Mouse (Mus musculus) lung, adult 18-20 months (tissue): ENCODE results near the gene Smad6.

Source experiments
- DNase-seq, 2 experiments: peaks; one replicate each; pipeline ENCODE4 v3.0.0; 2022; ENCODE audit warnings: mixed read lengths in 2 of 2

Gene Smad6

GRCm38 (mm10) chr9:63982937-63983632 is 38.8 kb downstream of the Smad6 start:
- no peak for DNase-seq

GRCm38 (mm10) chr9:63981912-63982311 is 39.9 kb downstream of the Smad6 start:
- DNase-seq = no peak

- DNase-seq = no peak
These were observed 40.5 kb downstream of the Smad6 start for GRCm38 (mm10) chr9:63981371-63981770.

- DNase-seq = no peak
These were observed 41.4 kb downstream of the Smad6 start for GRCm38 (mm10) chr9:63980179-63981086.

- no peak for DNase-seq
These were observed 42.6 kb downstream of the Smad6 start for GRCm38 (mm10) chr9:63979275-63979674.

GRCm38 (mm10) chr9:63978682-63979081 is 43.2 kb downstream of the Smad6 start:
- DNase-seq = no peak

- DNase-seq = no peak
These were observed 45.9 kb downstream of the Smad6 start for GRCm38 (mm10) chr9:63975996-63976395.

- DNase-seq = no peak
These were observed 47.4 kb downstream of the Smad6 start for GRCm38 (mm10) chr9:63974258-63975023.

- no peak for DNase-seq
These were observed 48.1 kb downstream of the Smad6 start for GRCm38 (mm10) chr9:63973662-63974190.

- no peak for DNase-seq
These were observed 49.1 kb downstream of the Smad6 start for GRCm38 (mm10) chr9:63972576-63973290.

- DNase-seq = no peak
These were observed 50.3 kb downstream of the Smad6 start for GRCm38 (mm10) chr9:63971557-63971956.

GRCm38 (mm10) chr9:63970836-63971235 is 51.0 kb downstream of the Smad6 start:
- DNase-seq = no peak

- DNase-seq = peak in 1 of 2 experiments; percentile 56
These were observed 51.5 kb downstream of the Smad6 start for GRCm38 (mm10) chr9:63970388-63970787.

GRCm38 (mm10) chr9:63969467-63969866 is 52.4 kb downstream of the Smad6 start:
- DNase-seq = peak in 1 of 2 experiments; percentile 59

- peak; percentile 93 to 96 for DNase-seq
These were observed 53.3 kb downstream of the Smad6 start for GRCm38 (mm10) chr9:63968592-63968991.

GRCm38 (mm10) chr9:63967408-63968172 is 54.3 kb downstream of the Smad6 start:
- DNase-seq = no peak

GRCm38 (mm10) chr9:63965579-63965981 is 56.3 kb downstream of the Smad6 start:
- DNase-seq = no peak

- DNase-seq = no peak
These were observed 60.0 kb downstream of the Smad6 start for GRCm38 (mm10) chr9:63961881-63962280.

- DNase-seq = no peak
These were observed 61.1 kb downstream of the Smad6 start for GRCm38 (mm10) chr9:63960829-63961185.

- no peak for DNase-seq
These were observed 61.7 kb downstream of the Smad6 start for GRCm38 (mm10) chr9:63959933-63960828.
